Mouse (Mus musculus) cerebellum, adult 9-10 months (tissue): ENCODE measurements around the gene 4932438A13Rik.

Experiments
- DNase-seq: peaks from one replicate; pipeline ENCODE4 v3.0.0; 2022

4932438A13Rik gene

GRCm38 (mm10) chr3:36862721-36863275, at the start of gene 4932438A13Rik:
Gene 4932438A13Rik, plus strand, starts transcription at chr3:36863104.
- DNase-seq: peak; percentile 96

- DNase-seq: no peak
Measured at GRCm38 (mm10) chr3:36816633-36817032, 46.3 kb upstream of the 4932438A13Rik start.

GRCm38 (mm10) chr3:36819402-36819801, 43.5 kb upstream of the 4932438A13Rik start:
- no peak for DNase-seq

GRCm38 (mm10) chr3:36821037-36821436, 41.9 kb upstream of the 4932438A13Rik start:
- no peak for DNase-seq

- peak; percentile 58 for DNase-seq
Measured at GRCm38 (mm10) chr3:36825098-36825497, 37.8 kb upstream of the 4932438A13Rik start.

GRCm38 (mm10) chr3:36825554-36825953, 37.4 kb upstream of the 4932438A13Rik start:
- no peak for DNase-seq

GRCm38 (mm10) chr3:36827274-36828025, 35.5 kb upstream of the 4932438A13Rik start:
- DNase-seq: peak; percentile 34

GRCm38 (mm10) chr3:36830218-36830617, 32.7 kb upstream of the 4932438A13Rik start:
- DNase-seq: no peak

GRCm38 (mm10) chr3:36834426-36834825, 28.5 kb upstream of the 4932438A13Rik start:
- no peak for DNase-seq

- DNase-seq: no peak
Measured at GRCm38 (mm10) chr3:36834832-36835231, 28.1 kb upstream of the 4932438A13Rik start.

GRCm38 (mm10) chr3:36835525-36836203, 27.2 kb upstream of the 4932438A13Rik start:
- DNase-seq: peak; percentile 38

GRCm38 (mm10) chr3:36836833-36837232, 26.1 kb upstream of the 4932438A13Rik start:
- no peak for DNase-seq

- peak; percentile 60 for DNase-seq
Measured at GRCm38 (mm10) chr3:36840650-36841555, 22.0 kb upstream of the 4932438A13Rik start.

- no peak for DNase-seq
Measured at GRCm38 (mm10) chr3:36853733-36854440, 9.0 kb upstream of the 4932438A13Rik start.

- DNase-seq: no peak
Measured at GRCm38 (mm10) chr3:36861411-36862410, 1.2 kb upstream of the 4932438A13Rik start.

- peak; percentile 35 for DNase-seq
Measured at GRCm38 (mm10) chr3:36863427-36863826, 523 bp downstream of the 4932438A13Rik start.

GRCm38 (mm10) chr3:36863881-36864280, 977 bp downstream of the 4932438A13Rik start:
- no peak for DNase-seq

GRCm38 (mm10) chr3:36864466-36864865, 1.6 kb downstream of the 4932438A13Rik start:
- no peak for DNase-seq

- no peak for DNase-seq
Measured at GRCm38 (mm10) chr3:36905372-36905771, 42.5 kb downstream of the 4932438A13Rik start.

- no peak for DNase-seq
Measured at GRCm38 (mm10) chr3:36917832-36918231, 54.9 kb downstream of the 4932438A13Rik start.

- DNase-seq: no peak
Measured at GRCm38 (mm10) chr3:36918322-36918721, 55.4 kb downstream of the 4932438A13Rik start.
